Mouse (Mus musculus): ENCODE data around the gene Acad9. TPM values are rescaled to one million over a fixed set of nuclear protein-coding genes. Genes with fewer than 3 reads are reported as not detected.

The Acad9 gene
- total and polyA plus RNA-seq, 3 experiments: 61.7 to 86.4 (median 77.8) TPM

DNA sequence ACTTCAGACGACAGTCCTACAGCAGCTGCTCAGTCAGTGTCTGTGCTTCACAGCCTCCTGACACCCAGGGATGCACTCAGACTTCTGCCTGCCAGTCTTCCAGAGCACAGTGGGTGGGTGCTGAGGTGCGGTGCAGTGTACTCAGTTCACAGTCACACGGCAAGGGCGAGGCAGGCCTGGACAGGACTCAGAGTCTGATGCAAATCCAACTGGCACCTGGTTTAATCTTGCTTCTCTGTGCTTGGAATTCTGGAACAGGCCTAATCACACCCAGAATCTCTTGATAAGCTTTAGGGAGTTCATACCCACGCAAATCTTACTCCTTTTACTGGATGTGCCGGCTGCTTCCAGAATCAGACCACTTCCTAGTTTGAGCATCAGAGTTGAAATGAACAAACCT is 9.7 kb downstream of the Acad9 start:
- Histone ChIP-seq H3K27me3 (replicated peaks) (no peaks in the 10 kb centered on the region), H3K9me3 (replicated peaks; ENCODE audit: low read length) (no peaks in the 10 kb centered on the region), H3K9ac (ENCODE audit: insufficient read depth, low read depth) (no peak overlapping the region), H3K4me1 (ENCODE audit: control insufficient read depth in 1 of 2, insufficient read depth in 2 of 2) (no peaks in the 10 kb centered on the region), H3K27ac (ENCODE audit: insufficient read depth, low read depth) (no peak overlapping the region), H3K4me2 (ENCODE audit: insufficient read depth, low read depth, poor library complexity, severe bottlenecking) (no peak overlapping the region), H3K4me3 (replicated peaks in 1 of 3; ENCODE audit: low read depth in 2 of 3, low read length in 2 of 3, poor library complexity in 1 of 3) (no peak overlapping the region), H3K79me2 (replicated peaks; ENCODE audit: control insufficient read depth, extremely low read depth, insufficient read depth, poor library complexity, severe bottlenecking) (no peaks in the 10 kb centered on the region), H3K36me3 (replicated peaks in 1 of 2; ENCODE audit: control insufficient read depth in 1 of 2, insufficient read depth in 1 of 2, low read length in 1 of 2) (peaks cover 78 to 84% of the 10 kb centered on the region in 2 experiments)
- dilution Hi-C loops (cut with MboI; ENCODE audit: extremely low pct_ligation_motif_present, extremely low pct_unique_long_range_greater_than_20kb, low sequenced_read_pairs) (no loop called here), in situ Hi-C loops (cut with MboI; ENCODE audit: low pct_ligation_motif_present, low pct_unique_long_range_greater_than_20kb, low sequenced_read_pairs) (no loop called here)
- no peak for DNase-seq (ENCODE audit: extremely low read depth)
- no peak for TF ChIP-seq MEF2A (IDR thresholded peaks at IDR 0.05; ENCODE audit: borderline replicate concordance, low read depth, low read length)
- TF ChIP-seq POLR2AphosphoS2 (IDR thresholded peaks at IDR 0.05; ENCODE audit: low read depth, low read length): no peak
- TF ChIP-seq E2F4 (IDR thresholded peaks at IDR 0.05; ENCODE audit: insufficient replicate concordance, low read depth, low read length): no peak
- no peak for TF ChIP-seq SIN3A (IDR thresholded peaks at IDR 0.05; ENCODE audit: low read length)
- no peak for TF ChIP-seq USF1 (IDR thresholded peaks at IDR 0.05; ENCODE audit: low read depth, low read length)
- no peak for TF ChIP-seq TBP (conservative IDR thresholded peaks at IDR 0.05; ENCODE audit: low read depth, low read length)
- TF ChIP-seq HCFC1 (IDR thresholded peaks at IDR 0.05; ENCODE audit: low read depth, low read length): no peak
- no peak for TF ChIP-seq ZKSCAN1 (IDR thresholded peaks at IDR 0.05; ENCODE audit: borderline replicate concordance, low read depth, low read length)
- no peak for TF ChIP-seq NELFE (IDR thresholded peaks at IDR 0.05; ENCODE audit: low read depth, low read length)
- TF ChIP-seq CHD1 (IDR thresholded peaks at IDR 0.05; ENCODE audit: low read depth, low read length): no peak
- no peak for TF ChIP-seq USF2 (conservative IDR thresholded peaks at IDR 0.05; ENCODE audit: low read depth, low read length)

DNA sequence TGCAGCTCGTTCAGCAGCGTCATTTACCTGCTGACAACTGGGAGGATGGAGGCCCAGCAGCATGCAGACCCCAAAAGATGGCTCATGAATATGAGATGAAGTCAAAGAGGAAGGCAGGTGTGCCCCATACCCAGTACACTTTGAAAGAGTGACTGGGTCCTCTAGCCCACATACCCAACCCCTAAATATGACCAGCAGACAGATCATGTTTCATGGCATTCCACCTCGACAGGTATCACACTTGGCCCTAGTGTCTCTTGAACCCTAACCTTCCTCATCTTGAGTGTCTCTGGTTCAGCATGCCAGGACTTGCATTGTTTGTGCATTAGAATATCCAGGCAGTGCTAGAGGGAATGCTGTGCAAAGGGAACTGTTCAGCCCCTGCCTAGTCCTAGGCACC is 11.6 kb downstream of the Acad9 start:
- H3K27me3 ChIP-seq (replicated peaks): no peaks in the 10 kb centered on the region
- H3K79me2 ChIP-seq (replicated peaks; ENCODE audit: control insufficient read depth, extremely low read depth, insufficient read depth, poor library complexity, severe bottlenecking): no peaks in the 10 kb centered on the region
- H3K9me3 ChIP-seq (replicated peaks; ENCODE audit: low read length): no peaks in the 10 kb centered on the region
- DNase-seq (ENCODE audit: extremely low read depth): no peak
- H3K27ac ChIP-seq (ENCODE audit: insufficient read depth, low read depth): no peak overlapping the region
- H3K36me3 ChIP-seq (replicated peaks in 1 of 2; ENCODE audit: control insufficient read depth in 1 of 2, insufficient read depth in 1 of 2, low read length in 1 of 2): peaks cover 86 to 93% of the 10 kb centered on the region in 2 experiments
- no peak overlapping the region for H3K4me3 ChIP-seq (replicated peaks in 1 of 3; ENCODE audit: low read depth in 2 of 3, low read length in 2 of 3, poor library complexity in 1 of 3)
- no peak overlapping the region for H3K9ac ChIP-seq (ENCODE audit: insufficient read depth, low read depth)
- in situ Hi-C loops (cut with MboI; ENCODE audit: low pct_ligation_motif_present, low pct_unique_long_range_greater_than_20kb, low sequenced_read_pairs) (no loop called here), dilution Hi-C loops (cut with MboI; ENCODE audit: extremely low pct_ligation_motif_present, extremely low pct_unique_long_range_greater_than_20kb, low sequenced_read_pairs) (no loop called here)
- TF ChIP-seq EP300 (IDR thresholded peaks at IDR 0.05; ENCODE audit: low read length): no peak
- no peak for TF ChIP-seq E2F4 (IDR thresholded peaks at IDR 0.05; ENCODE audit: insufficient replicate concordance, low read depth, low read length)
- no peak for TF ChIP-seq POLR2A (IDR thresholded peaks at IDR 0.05; ENCODE audit: low read depth, low read length)
- no peak for TF ChIP-seq CHD1 (IDR thresholded peaks at IDR 0.05; ENCODE audit: low read depth, low read length)
- TF ChIP-seq SMC3 (IDR thresholded peaks at IDR 0.05; ENCODE audit: low read depth, low read length): no peak
- TF ChIP-seq HCFC1 (IDR thresholded peaks at IDR 0.05; ENCODE audit: low read depth, low read length): no peak
- TF ChIP-seq ZC3H11A (IDR thresholded peaks at IDR 0.05; ENCODE audit: low read depth, low read length): no peak
- no peak for TF ChIP-seq BHLHE40 (IDR thresholded peaks at IDR 0.05; ENCODE audit: low read depth, low read length)
- TF ChIP-seq CHD2 (IDR thresholded peaks at IDR 0.05; ENCODE audit: low read length): no peak
- no peak for TF ChIP-seq MXI1 (IDR thresholded peaks at IDR 0.05; ENCODE audit: low read depth, low read length)
- no peak for TF ChIP-seq MAZ (IDR thresholded peaks at IDR 0.05; ENCODE audit: low read depth, low read length)
- H3K4me1 ChIP-seq (ENCODE audit: control insufficient read depth in 1 of 2, insufficient read depth in 2 of 2): no peaks in the 10 kb centered on the region
- no peak overlapping the region for H3K4me2 ChIP-seq (ENCODE audit: insufficient read depth, low read depth, poor library complexity, severe bottlenecking)
